Mouse (Mus musculus) intestine, embryonic 15.5 days (tissue): ENCODE results near the gene Dppa2. TPM values are rescaled to one million over a fixed set of nuclear protein-coding genes. Genes with fewer than 3 reads are reported as not detected.
"Not testable (repeated sequence)": the region's sequence is repeated elsewhere in the genome, so short reads cannot be mapped to it uniquely, and the experiment has no call there.

Experiments
- ATAC-seq: fragments of 200-750 bp; cut with Nextera tagmentation; 2 replicates; pipeline ENCODE4 v1.8.0; 2017; ENCODE audit warnings: moderate TSS enrichment, moderate library complexity
- H3K27ac ChIP-seq: fragments of 300-500 bp; sonication (generic); 2 replicates; pipeline ENCODE4 v1.5.1; 2015; ENCODE audit warnings: mild to moderate bottlenecking, inconsistent platforms
- H3K27me3 ChIP-seq: fragments of 300-500 bp; sonication (generic); replicated peaks from 2 replicates; pipeline ENCODE4 v1.6.1; 2015; ENCODE audit warnings: inconsistent platforms
- H3K36me3 ChIP-seq: fragments of 300-500 bp; sonication (generic); 2 replicates; pipeline ENCODE4 v1.6.1; 2015; ENCODE audit warnings: inconsistent platforms
- H3K4me1 ChIP-seq: fragments of 300-500 bp; sonication (generic); replicated peaks from 2 replicates; pipeline ENCODE4 v1.6.1; 2015; ENCODE audit warnings: inconsistent platforms
- H3K4me2 ChIP-seq: fragments of 300-500 bp; sonication (generic); replicated peaks from 2 replicates; pipeline ENCODE4 v1.6.1; 2015; ENCODE audit warnings: mild to moderate bottlenecking, inconsistent platforms
- H3K4me3 ChIP-seq: fragments of 300-500 bp; sonication (generic); replicated peaks from 2 replicates; pipeline ENCODE4 v1.5.1; 2015; ENCODE audit warnings: inconsistent platforms
- H3K9ac ChIP-seq: fragments of 300-500 bp; sonication (generic); 2 replicates; pipeline ENCODE4 v1.6.1; 2015; ENCODE audit warnings: inconsistent platforms
- H3K9me3 ChIP-seq: fragments of 300-500 bp; sonication (generic); 2 replicates; pipeline ENCODE4 v1.6.1; 2016; ENCODE audit warnings: inconsistent platforms
- WGBS: fragments of 180-500 bp; shearing (Covaris S2); methylation state at CpG from one replicate; pipeline ENCODE4 v1.1.7; 2015; 5-methylcytosine and 5-hydroxymethylcytosine counted together
- polyA plus RNA-seq: library from polyadenylated mRNA; unstranded; fragments of >200 nt; fragmentation: Nextera tagmentation; extraction: Ambion mirVana; gene quantifications from 2 replicates; pipeline ENCODE4 v1.2.1, GENCODE M21; 2015

Dppa2 gene
- polyA plus RNA-seq, 1 experiment from 2014 or later: not detected

DNA sequence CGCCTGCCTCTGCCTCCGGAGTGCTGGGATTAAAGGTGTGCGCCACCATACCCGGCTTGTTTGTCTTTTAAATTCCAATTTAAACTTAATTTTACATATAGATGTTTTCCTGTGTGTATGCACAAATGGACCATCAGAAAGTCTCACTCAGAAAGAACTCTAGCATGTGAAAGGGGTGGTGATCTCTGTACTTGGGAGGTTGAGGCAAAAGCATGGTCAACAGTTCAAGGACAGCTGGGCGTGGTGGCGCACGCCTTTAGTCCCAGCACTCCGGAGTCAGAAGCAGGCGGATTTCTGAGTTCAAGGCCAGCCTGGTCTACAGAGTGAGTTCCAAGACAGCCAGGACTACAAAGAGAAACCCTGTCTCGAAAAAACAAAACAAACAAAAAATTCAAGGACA, 5.2 kb downstream of the Dppa2 start:
- not testable (repeated sequence) for ATAC-seq

GRCm38 (mm10) chr16:48309912-48310630, 6.4 kb downstream of the Dppa2 start:
- Histone ChIP-seq H3K36me3 (no peaks in the 10 kb centered on the region), H3K4me1 (no peaks in the 10 kb centered on the region), H3K4me3 (no peak overlapping the region), H3K27me3 (no peaks in the 10 kb centered on the region), H3K9me3 (no peaks in the 10 kb centered on the region), H3K4me2 (no peak overlapping the region), H3K27ac (no peak overlapping the region), H3K9ac (no peak overlapping the region)
- WGBS: 77% methylated on average over 12 of the region's 12 CpGs
- no peak for ATAC-seq

More for the DNA sequence above, 5.2 kb downstream of the Dppa2 start:
- H3K4me1 ChIP-seq, H3K27me3 ChIP-seq, H3K27ac ChIP-seq, H3K9me3 ChIP-seq, H3K36me3 ChIP-seq, H3K4me3 ChIP-seq, H3K4me2 ChIP-seq, H3K9ac ChIP-seq: not testable (repeated sequence)
- 94% methylated on average over 10 of the region's 10 CpGs for WGBS

DNA sequence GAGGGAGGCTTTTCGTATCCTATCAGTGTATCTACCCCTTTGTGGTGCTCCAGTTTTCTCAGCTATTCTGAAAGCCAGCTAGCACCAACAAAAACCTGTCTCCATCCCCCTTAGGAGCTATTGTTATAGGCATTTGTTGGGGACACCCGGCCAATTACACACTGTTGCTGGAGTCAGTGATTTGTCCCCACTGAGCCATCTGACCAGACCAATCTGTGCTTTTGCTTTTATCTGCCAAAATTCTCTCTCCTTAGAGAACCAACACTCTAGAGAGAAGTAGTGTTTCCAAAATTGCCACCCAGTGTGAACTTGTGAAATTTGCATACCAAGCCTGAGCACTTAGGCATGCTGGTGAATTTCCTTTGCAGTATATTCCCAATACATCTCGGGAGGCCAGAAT, 11.6 kb downstream of the Dppa2 start:
- Histone ChIP-seq H3K9me3 (no peaks in the 10 kb centered on the region), H3K27me3 (no peaks in the 10 kb centered on the region), H3K9ac (no peak overlapping the region), H3K27ac (no peak overlapping the region), H3K4me1 (no peaks in the 10 kb centered on the region), H3K4me2 (no peak overlapping the region), H3K36me3 (no peaks in the 10 kb centered on the region), H3K4me3 (no peak overlapping the region)
- 87% methylated on average over 3 of the region's 3 CpGs for WGBS
- no peak for ATAC-seq

DNA sequence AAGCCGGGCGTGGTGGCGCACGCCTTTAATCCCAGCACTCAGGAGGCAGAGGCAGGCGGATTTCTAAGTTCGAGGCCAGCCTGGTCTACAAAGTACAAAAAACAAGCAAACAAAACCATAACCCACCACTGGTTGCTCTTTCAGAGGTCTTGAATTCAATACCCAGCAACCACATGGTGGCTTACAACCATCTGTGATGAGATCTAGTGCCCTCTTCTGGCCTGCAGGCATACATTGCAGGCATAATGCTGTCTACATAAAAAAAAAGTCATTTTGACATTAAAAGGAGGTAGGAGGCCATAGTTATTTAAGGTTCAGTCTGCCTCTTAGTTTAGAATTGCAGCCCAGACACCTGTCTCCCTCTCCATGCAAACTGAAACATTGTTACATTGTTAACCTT, 17.1 kb downstream of the Dppa2 start:
- Histone ChIP-seq H3K4me1 (no peaks in the 10 kb centered on the region), H3K9ac (no peak overlapping the region), H3K36me3 (no peaks in the 10 kb centered on the region), H3K9me3 (no peaks in the 10 kb centered on the region), H3K27ac (no peak overlapping the region), H3K4me3 (no peak overlapping the region), H3K27me3 (no peaks in the 10 kb centered on the region), H3K4me2 (no peak overlapping the region)
- no peak for ATAC-seq
- whole genome bisulfite sequencing: over 99% methylated on average over 6 of the region's 6 CpGs

DNA sequence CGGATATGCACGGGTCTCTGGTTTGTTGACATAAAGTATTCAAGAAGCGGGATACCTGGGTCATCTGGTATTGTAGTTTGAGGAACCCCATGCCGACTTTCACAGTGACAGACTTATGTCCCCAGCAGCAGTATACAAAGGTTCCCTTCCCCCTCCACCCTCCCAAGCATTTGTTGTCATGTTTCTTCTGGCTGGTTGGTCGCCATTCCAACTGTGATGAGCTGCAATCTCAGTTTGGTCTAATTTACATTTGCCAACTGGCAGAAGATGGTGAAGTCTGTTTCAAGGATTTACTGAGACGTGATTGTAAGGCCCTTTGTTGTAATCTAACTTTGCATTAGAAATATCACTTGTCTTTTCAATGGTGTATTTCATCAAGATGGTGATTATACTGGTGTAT, 19.4 kb downstream of the Dppa2 start:
- WGBS: 73% methylated on average over 6 of the region's 6 CpGs
- H3K4me3 ChIP-seq: no peak overlapping the region
- ATAC-seq: no peak
- no peaks in the 10 kb centered on the region for H3K9me3 ChIP-seq
- no peaks in the 10 kb centered on the region for H3K27me3 ChIP-seq
- H3K4me1 ChIP-seq: no peaks in the 10 kb centered on the region
- no peak overlapping the region for H3K27ac ChIP-seq
- H3K36me3 ChIP-seq: no peaks in the 10 kb centered on the region
- H3K9ac ChIP-seq: no peak overlapping the region
- no peak overlapping the region for H3K4me2 ChIP-seq

- Histone ChIP-seq H3K9me3 (no peaks in the 10 kb centered on the region), H3K4me3 (no peak overlapping the region), H3K27ac (no peak overlapping the region), H3K4me1 (no peaks in the 10 kb centered on the region), H3K27me3 (no peaks in the 10 kb centered on the region), H3K9ac (no peak overlapping the region), H3K36me3 (no peaks in the 10 kb centered on the region), H3K4me2 (no peak overlapping the region)
- 89% methylated on average over 8 of the region's 8 CpGs for WGBS
- ATAC-seq: no peak
Measured at GRCm38 (mm10) chr16:48323602-48324345, 20.1 kb downstream of the Dppa2 start.

- H3K36me3 ChIP-seq: no peaks in the 10 kb centered on the region
- H3K9ac ChIP-seq: no peak overlapping the region
- H3K4me2 ChIP-seq: no peak overlapping the region
- 44% methylated on average over 5 of the region's 5 CpGs for WGBS
- ATAC-seq: no peak
- no peak overlapping the region for H3K27ac ChIP-seq
- H3K4me1 ChIP-seq: no peaks in the 10 kb centered on the region
- no peaks in the 10 kb centered on the region for H3K9me3 ChIP-seq
- no peak overlapping the region for H3K4me3 ChIP-seq
- no peaks in the 10 kb centered on the region for H3K27me3 ChIP-seq
Measured at GRCm38 (mm10) chr16:48326903-48327302, 23.2 kb downstream of the Dppa2 start.

DNA sequence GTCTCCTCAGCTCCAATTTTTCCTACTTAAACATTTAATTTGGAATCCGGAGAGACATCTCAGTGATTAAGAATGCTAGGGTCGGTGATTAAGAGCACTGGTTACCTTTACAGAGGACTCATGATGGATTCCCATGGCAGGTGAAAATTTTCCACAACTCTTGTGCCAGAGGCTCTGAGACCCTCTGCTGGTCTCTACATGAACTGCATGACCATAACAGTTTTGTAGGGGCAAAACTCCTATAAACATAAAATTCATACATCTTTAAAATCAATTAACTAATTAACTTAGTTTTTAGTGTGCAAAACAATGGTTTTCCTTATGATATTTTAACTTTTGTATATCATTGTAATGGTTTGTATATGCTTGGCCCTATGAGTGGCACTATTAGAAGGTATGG, 24.7 kb downstream of the Dppa2 start:
- Histone ChIP-seq H3K4me2 (no peak overlapping the region), H3K9ac (no peak overlapping the region), H3K4me3 (no peak overlapping the region), H3K27me3 (no peaks in the 10 kb centered on the region), H3K9me3 (no peaks in the 10 kb centered on the region), H3K4me1 (no peaks in the 10 kb centered on the region), H3K36me3 (no peaks in the 10 kb centered on the region), H3K27ac (no peak overlapping the region)
- no peak for ATAC-seq
- WGBS: 93% methylated on average over 2 of the region's 2 CpGs

GRCm38 (mm10) chr16:48331822-48332221, 28.1 kb downstream of the Dppa2 start:
- no peak overlapping the region for H3K4me3 ChIP-seq
- H3K27ac ChIP-seq: no peak overlapping the region
- H3K4me2 ChIP-seq: no peak overlapping the region
- ATAC-seq: no peak
- no peaks in the 10 kb centered on the region for H3K9me3 ChIP-seq
- no peaks in the 10 kb centered on the region for H3K27me3 ChIP-seq
- H3K36me3 ChIP-seq: no peaks in the 10 kb centered on the region
- WGBS: 81% methylated on average over 3 of the region's 3 CpGs
- H3K4me1 ChIP-seq: no peaks in the 10 kb centered on the region
- H3K9ac ChIP-seq: no peak overlapping the region

DNA sequence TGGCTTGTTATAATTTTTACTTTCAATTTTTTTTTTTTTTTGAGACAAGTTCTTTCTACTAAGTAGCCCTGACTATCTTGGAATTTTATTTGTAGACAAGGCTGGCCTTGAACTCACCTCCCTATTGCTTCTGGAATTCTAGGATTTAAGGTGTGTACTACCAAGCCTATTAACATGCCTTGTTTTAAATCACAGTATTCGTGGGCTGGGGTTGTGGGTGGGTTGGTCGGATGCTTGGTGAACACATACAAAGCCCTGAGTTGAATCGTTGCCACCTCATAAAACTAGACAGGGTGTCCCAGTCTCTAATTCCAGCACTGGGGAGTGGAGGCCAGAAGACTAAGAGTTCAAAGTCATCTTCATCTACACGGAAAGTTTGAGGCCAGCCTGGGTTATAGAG, 31.6 kb downstream of the Dppa2 start:
- WGBS: 85% methylated on average over 4 of the region's 4 CpGs
- Histone ChIP-seq H3K4me3 (no peak overlapping the region), H3K27ac (no peak overlapping the region), H3K36me3 (no peaks in the 10 kb centered on the region), H3K4me2 (no peak overlapping the region), H3K9me3 (no peaks in the 10 kb centered on the region), H3K9ac (no peak overlapping the region), H3K4me1 (no peaks in the 10 kb centered on the region), H3K27me3 (no peaks in the 10 kb centered on the region)
- ATAC-seq: no peak

DNA sequence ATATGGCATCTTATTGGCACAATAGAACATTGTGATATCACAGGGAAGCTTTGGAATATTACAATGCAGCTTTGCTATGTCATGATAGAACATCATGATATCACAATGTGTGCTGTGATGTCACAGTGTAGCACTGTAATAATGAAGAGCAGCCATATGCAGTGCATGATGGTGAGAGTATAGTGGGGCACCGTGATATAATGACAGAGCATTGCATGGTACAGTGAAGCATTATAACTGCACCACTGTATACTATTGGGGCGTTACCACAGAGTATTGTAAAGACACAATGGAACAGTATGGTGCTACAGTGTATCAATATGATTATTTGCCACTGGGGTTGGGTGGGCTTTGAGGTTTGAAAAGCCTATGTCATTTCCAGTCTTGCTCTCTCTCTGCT, 40.5 kb downstream of the Dppa2 start:
- Histone ChIP-seq H3K9ac (no peak overlapping the region), H3K4me1 (no peaks in the 10 kb centered on the region), H3K4me2 (no peak overlapping the region), H3K27ac (no peak overlapping the region), H3K9me3 (no peaks in the 10 kb centered on the region), H3K4me3 (no peak overlapping the region), H3K27me3 (no peaks in the 10 kb centered on the region), H3K36me3 (no peaks in the 10 kb centered on the region)
- no peak for ATAC-seq
- 85% methylated on average over 2 of the region's 2 CpGs for WGBS

- Histone ChIP-seq H3K4me1 (no peaks in the 10 kb centered on the region), H3K27ac (no peak overlapping the region), H3K9ac (no peak overlapping the region), H3K36me3 (no peaks in the 10 kb centered on the region), H3K27me3 (no peaks in the 10 kb centered on the region), H3K4me3 (no peak overlapping the region), H3K9me3 (no peaks in the 10 kb centered on the region), H3K4me2 (no peak overlapping the region)
- no peak for ATAC-seq
- WGBS: 86% methylated on average over 1 of the region's 1 CpGs
Measured at GRCm38 (mm10) chr16:48347246-48347645, 43.5 kb downstream of the Dppa2 start.

DNA sequence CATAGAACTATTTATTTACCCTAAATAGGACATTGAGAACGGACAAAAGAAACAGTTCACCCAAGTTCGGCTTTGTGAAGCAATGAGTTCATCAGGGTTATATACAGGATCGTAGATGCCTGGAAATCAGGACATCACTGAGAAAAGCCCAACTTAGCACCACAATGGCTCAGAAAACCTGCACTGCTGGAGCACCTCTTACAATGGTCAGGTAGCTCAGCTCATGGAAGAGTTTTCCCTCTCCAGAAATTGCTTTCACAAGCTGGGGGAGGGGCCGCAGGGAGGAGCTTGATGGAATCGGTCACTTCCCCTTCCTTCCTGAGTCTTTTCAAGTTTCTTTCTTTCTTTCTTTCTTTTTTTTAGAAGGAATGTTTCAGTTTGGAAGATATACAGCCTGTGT, 52.0 kb downstream of the Dppa2 start:
- H3K27ac ChIP-seq: no peak overlapping the region
- H3K36me3 ChIP-seq: no peaks in the 10 kb centered on the region
- H3K4me2 ChIP-seq: no peak overlapping the region
- H3K27me3 ChIP-seq: no peaks in the 10 kb centered on the region
- H3K4me3 ChIP-seq: no peak overlapping the region
- H3K9ac ChIP-seq: no peak overlapping the region
- no peak for ATAC-seq
- H3K4me1 ChIP-seq: no peaks in the 10 kb centered on the region
- WGBS: 88% methylated on average over 5 of the region's 5 CpGs
- no peaks in the 10 kb centered on the region for H3K9me3 ChIP-seq
